Mouse (Mus musculus) embryo, embryonic 11 days (tissue): Measurements from ENCODE around the gene Hacl1.
A peak's percentile ranks its signal among the peaks of the same experiment; 100 is the strongest.

ENCODE experiments used
- DNase-seq: peaks from one replicate; pipeline ENCODE4 v3.0.0-alpha.2; 2015

The Hacl1 gene

GRCm38 (mm10) chr14:31661671-31662554, 20.8 kb upstream of the Hacl1 start:
- peak; percentile 92 for DNase-seq

- DNase-seq = no peak
These were observed 19.4 kb upstream of the Hacl1 start for GRCm38 (mm10) chr14:31660312-31661093.

GRCm38 (mm10) chr14:31659501-31660181, 18.6 kb upstream of the Hacl1 start:
- no peak for DNase-seq

- no peak for DNase-seq
These were observed 17.1 kb upstream of the Hacl1 start for GRCm38 (mm10) chr14:31658126-31658680.

- peak; percentile 78 for DNase-seq
These were observed 16.0 kb upstream of the Hacl1 start for GRCm38 (mm10) chr14:31656857-31657645.

GRCm38 (mm10) chr14:31656386-31656785, 15.3 kb upstream of the Hacl1 start:
- no peak for DNase-seq

- DNase-seq = no peak
These were observed 14.3 kb upstream of the Hacl1 start for GRCm38 (mm10) chr14:31655406-31655805.

- DNase-seq = no peak
These were observed 13.7 kb upstream of the Hacl1 start for GRCm38 (mm10) chr14:31654816-31655215.

GRCm38 (mm10) chr14:31653101-31653875, 12.2 kb upstream of the Hacl1 start:
- DNase-seq = no peak

- DNase-seq = no peak
These were observed 11.5 kb upstream of the Hacl1 start for GRCm38 (mm10) chr14:31652624-31653023.

GRCm38 (mm10) chr14:31652106-31652505, 11.0 kb upstream of the Hacl1 start:
- no peak for DNase-seq

- no peak for DNase-seq
These were observed 10.1 kb upstream of the Hacl1 start for GRCm38 (mm10) chr14:31651206-31651605.

GRCm38 (mm10) chr14:31650347-31650746, 9.3 kb upstream of the Hacl1 start:
- no peak for DNase-seq

GRCm38 (mm10) chr14:31647991-31648390, 6.9 kb upstream of the Hacl1 start:
- no peak for DNase-seq

GRCm38 (mm10) chr14:31645920-31646319, 4.8 kb upstream of the Hacl1 start:
- DNase-seq = no peak

GRCm38 (mm10) chr14:31644931-31645547, 4.0 kb upstream of the Hacl1 start:
- no peak for DNase-seq

GRCm38 (mm10) chr14:31644183-31644830, 3.2 kb upstream of the Hacl1 start:
- no peak for DNase-seq

- no peak for DNase-seq
These were observed 545 bp upstream of the Hacl1 start for GRCm38 (mm10) chr14:31641506-31642155.

GRCm38 (mm10) chr14:31640346-31640889, 668 bp downstream of the Hacl1 start, which contains the start of gene Gm49387:
Gm49387 (minus strand) TSS chr14:31640878.
- DNase-seq = no peak
